Mouse (Mus musculus) ES-Bruce4 (cell line): ENCODE data around the gene Bpgm.

ENCODE experiments used
- CTCF ChIP-seq: IDR thresholded peaks from one replicate; pipeline ENCODE4 v1.8.1; 2011; ENCODE audit warnings: low read depth, low read length
- EP300 ChIP-seq: IDR thresholded peaks from 2 replicates; pipeline ENCODE4 v1.6.1; 2011; ENCODE audit warnings: low read depth, low read length; ENCODE audit not compliant: insufficient read depth
- POLR2A ChIP-seq: IDR thresholded peaks from one replicate; pipeline ENCODE4 v1.8.1; 2011; ENCODE audit warnings: low read length; ENCODE audit not compliant: insufficient read depth

DNA sequence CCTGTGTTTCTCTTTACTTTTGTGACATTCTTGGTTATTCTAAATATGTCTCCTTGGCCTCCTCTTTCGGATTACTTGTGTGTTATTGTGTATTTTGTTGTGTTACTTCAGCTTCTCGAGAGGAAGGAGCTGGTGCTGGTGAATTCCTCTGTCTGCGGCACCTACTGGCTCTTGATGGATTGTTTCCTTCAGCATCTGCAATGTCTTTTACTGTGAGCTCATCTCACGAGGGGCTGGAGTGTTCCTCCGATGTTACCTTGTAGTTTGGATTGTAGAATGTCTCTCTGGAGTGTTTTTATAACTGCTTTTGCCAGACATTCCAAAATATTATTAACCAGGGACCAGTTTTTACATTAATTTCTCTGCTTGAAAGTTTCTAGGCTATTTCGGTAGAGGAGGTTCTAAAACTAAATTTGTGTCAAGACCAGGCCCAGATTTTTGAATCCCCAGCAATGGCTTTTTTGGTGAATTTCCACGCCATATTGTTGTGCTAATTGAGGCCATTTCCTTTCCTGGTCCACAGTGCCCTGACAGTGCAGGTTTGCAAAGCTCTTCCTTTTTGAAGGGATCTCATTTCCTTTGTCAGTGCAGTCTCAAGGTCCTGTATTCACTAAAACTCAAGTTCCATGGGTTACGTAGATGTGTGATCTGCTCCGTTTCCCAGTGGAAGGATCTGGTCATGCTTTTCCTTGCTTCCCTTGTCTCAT is 78.4 kb downstream of the Bpgm start:
- no peak for TF ChIP-seq CTCF
- TF ChIP-seq POLR2A: no peak
- TF ChIP-seq EP300: no peak
